Mouse (Mus musculus) lung, postnatal 0 days (tissue): ENCODE measurements around the gene Dusp13.

Experiments
- CTCF ChIP-seq: IDR thresholded peaks from 2 replicates; pipeline ENCODE4 v1.5.1; 2016; ENCODE audit warnings: antibody characterized with exemption, mild to moderate bottlenecking
- EP300 ChIP-seq: IDR thresholded peaks from 2 replicates; pipeline ENCODE4 v1.6.1; 2016; ENCODE audit warnings: antibody characterized with exemption, mild to moderate bottlenecking, control low read depth

- TF ChIP-seq CTCF = no peak
- no peak for TF ChIP-seq EP300
Observed at GRCm38 (mm10) chr14:21776201-21776600, 25.2 kb upstream of the Dusp13 start.
